Comparison of ENCODE assay signal across 8 mouse cellular contexts in genomic region chr13:34344376-34345127, GRCm38 (mm10). TPM values are rescaled to one million over a fixed set of nuclear protein-coding genes. Genes with fewer than 3 reads are reported as not detected.
DNase-seq lines count a peak whose midpoint lies in the region; ATAC-seq and TF ChIP-seq lines count a peak whose summit lies in the region.

No protein-coding gene starts in this region.

- TF ChIP-seq CTCF in hindbrain, postnatal 0 days (IDR thresholded peaks at IDR 0.05; ENCODE audit: low read depth) = no peak
- no peak for TF ChIP-seq CTCF in liver, adult 2 months (IDR thresholded peaks at IDR 0.05; ENCODE audit: low read depth, low read length)

- H3K4me2 ChIP-seq in forebrain, embryonic 13.5 days = peak overlapping the region; percentile 93
- H3K4me2 ChIP-seq in hindbrain, postnatal 0 days (ENCODE audit: low read depth, low read length) = peak overlapping the region; percentile 72
- peak overlapping the region; percentile 96 for H3K4me2 ChIP-seq in neural tube, embryonic 12.5 days (replicated peaks)

- H3K27ac ChIP-seq in forebrain, embryonic 13.5 days = peak overlapping the region; percentile 83
- peak overlapping the region; percentile 70 for H3K27ac ChIP-seq in hindbrain, postnatal 0 days
- peak overlapping the region; percentile 97 for H3K27ac ChIP-seq in liver, adult 2 months (replicated peaks; ENCODE audit: insufficient read depth, low read depth, low read length)
- H3K27ac ChIP-seq in neural tube, embryonic 12.5 days = peak overlapping the region; percentile 57

- H3K9me3 ChIP-seq in erythroblast, embryonic 14.5 days (ENCODE audit: control insufficient read depth, low read length) = no peaks in the 10 kb centered on the region
- H3K9me3 ChIP-seq in forebrain, embryonic 13.5 days (replicated peaks) = no peaks in the 10 kb centered on the region
- H3K9me3 ChIP-seq in hindbrain, postnatal 0 days (ENCODE audit: low read length) = no peaks in the 10 kb centered on the region
- no peaks in the 10 kb centered on the region for H3K9me3 ChIP-seq in neural tube, embryonic 12.5 days

- no peaks in the 10 kb centered on the region for H3K27me3 ChIP-seq in erythroblast, embryonic 14.5 days (ENCODE audit: control insufficient read depth)
- H3K27me3 ChIP-seq in forebrain, embryonic 13.5 days = no peaks in the 10 kb centered on the region
- no peaks in the 10 kb centered on the region for H3K27me3 ChIP-seq in hindbrain, postnatal 0 days (ENCODE audit: insufficient read depth, low read length)
- H3K27me3 ChIP-seq in liver, adult 2 months (ENCODE audit: control insufficient read depth, insufficient read depth, low read length) = no peaks in the 10 kb centered on the region
- no peaks in the 10 kb centered on the region for H3K27me3 ChIP-seq in neural tube, embryonic 12.5 days (replicated peaks)

- under 1% methylated on average over 71 of the region's 101 CpGs for WGBS in forebrain, embryonic 13.5 days
- WGBS in hindbrain, postnatal 0 days = under 1% methylated on average over 85 of the region's 101 CpGs
- WGBS in liver, adult 2 months = under 1% methylated on average over 85 of the region's 101 CpGs
- WGBS in neural tube, embryonic 12.5 days = under 1% methylated on average over 96 of the region's 101 CpGs

- no peak for TF ChIP-seq POLR2A in liver, adult 2 months (IDR thresholded peaks at IDR 0.05; ENCODE audit: extremely low read depth, insufficient read depth, low read length)

- H3K36me3 ChIP-seq in erythroblast, embryonic 14.5 days (ENCODE audit: control insufficient read depth) = peaks cover 47% of the 10 kb centered on the region
- no peaks in the 10 kb centered on the region; the same call in 1 of the 2 replicates for H3K36me3 ChIP-seq in forebrain, embryonic 13.5 days (ENCODE audit: poor library complexity, severe bottlenecking)
- no peaks in the 10 kb centered on the region for H3K36me3 ChIP-seq in hindbrain, postnatal 0 days (ENCODE audit: insufficient read depth, low read length)
- H3K36me3 ChIP-seq in liver, adult 2 months (ENCODE audit: control insufficient read depth, insufficient read depth, low read length) = no peaks in the 10 kb centered on the region
- H3K36me3 ChIP-seq in neural tube, embryonic 12.5 days = no peaks in the 10 kb centered on the region

- peaks cover 26% of the 10 kb centered on the region for H3K79me2 ChIP-seq in liver, adult 2 months (ENCODE audit: control insufficient read depth, insufficient read depth, low read length)

- peak; percentile 53 for DNase-seq in adrenal gland, postnatal 14 days
- DNase-seq in hindbrain, postnatal 0 days (ENCODE audit: low spot score) = peak; percentile 63
- DNase-seq in liver, adult 2 months (ENCODE audit: extremely low read depth, low read depth, low spot score) = no peak
- peak; percentile 3 to 9 for DNase-seq in thymus, adult 18-20 months

- peaks cover 70% of the 10 kb centered on the region for H3K4me1 ChIP-seq in erythroblast, embryonic 14.5 days (ENCODE audit: control insufficient read depth)
- H3K4me1 ChIP-seq in forebrain, embryonic 13.5 days = peaks cover 51% of the 10 kb centered on the region
- peaks cover 23% of the 10 kb centered on the region for H3K4me1 ChIP-seq in hindbrain, postnatal 0 days (ENCODE audit: insufficient read depth, low read length)
- H3K4me1 ChIP-seq in liver, adult 2 months (ENCODE audit: control insufficient read depth, insufficient read depth, low read length) = peaks cover 4% of the 10 kb centered on the region
- H3K4me1 ChIP-seq in neural tube, embryonic 12.5 days = peaks cover 32% of the 10 kb centered on the region

- ATAC-seq in erythroblast, adult 5-6 weeks (replicated peaks; ENCODE audit: low FRiP score, poor library complexity, severe bottlenecking) = no peak; the same call in 1 of the 2 replicates
- ATAC-seq in forebrain, embryonic 13.5 days = peak; percentile 75
- ATAC-seq in hindbrain, postnatal 0 days = peak; percentile 53
- peak; percentile 75 for ATAC-seq in neural tube, embryonic 12.5 days (ENCODE audit: low FRiP score, low read depth)

- H3K4me3 ChIP-seq in erythroblast, embryonic 14.5 days (replicated peaks) = peak overlapping the region; percentile 68
- peak overlapping the region; percentile 90 for H3K4me3 ChIP-seq in forebrain, embryonic 13.5 days
- H3K4me3 ChIP-seq in hindbrain, postnatal 0 days (ENCODE audit: low read length) = peak overlapping the region; percentile 60
- H3K4me3 ChIP-seq in liver, adult 2 months (ENCODE audit: insufficient read depth, low read depth, low read length) = peak overlapping the region; percentile 84
- peak overlapping the region; percentile 97 for H3K4me3 ChIP-seq in neural tube, embryonic 12.5 days

- peak overlapping the region; percentile 97 for H3K9ac ChIP-seq in forebrain, embryonic 13.5 days
- H3K9ac ChIP-seq in hindbrain, postnatal 0 days (replicated peaks; ENCODE audit: low read length) = peak overlapping the region; percentile 92
- H3K9ac ChIP-seq in liver, adult 2 months (ENCODE audit: low read depth, low read length) = peak overlapping the region; percentile 89
- peak overlapping the region; percentile 97 for H3K9ac ChIP-seq in neural tube, embryonic 12.5 days

RNA-seq across cellular contexts. Expression of gene Slc22a23, which starts 0.4 kb away (rescaled TPM):
- 9.2 and 14.3 TPM in 2 replicates for polyA plus RNA-seq in erythroblast, embryonic 14.5 days (2012)
- 96.1 and 126 TPM in 2 replicates for total RNA-seq in erythroblast, adult 5-6 weeks (2015; ENCODE audit: low replicate concordance)
- 118 and 177 TPM in 2 replicates for total RNA-seq in erythroblast, adult 5-6 weeks (2017; ENCODE audit: low replicate concordance)
- 7.8 and 11.3 TPM in 2 replicates for total RNA-seq in adrenal gland, postnatal 14 days (2021)
- 10.2 and 11.7 TPM in 2 replicates for polyA plus RNA-seq in forebrain, embryonic 13.5 days (2015; fragmentation: Nextera tagmentation; extraction: Ambion mirVana)
- total RNA-seq in hindbrain, postnatal 0 days (2014; rRNA removed) = 118 and 136 TPM in 2 replicates
- 12.4 and 12.9 TPM in 2 replicates for polyA plus RNA-seq in hindbrain, postnatal 0 days (2015; fragmentation: Nextera tagmentation; extraction: Ambion mirVana)
- 31.6 and 43.8 TPM in 2 replicates for total RNA-seq in liver, adult 2 months (2014; rRNA removed)
- 50.6 and 53.2 TPM in 2 replicates for polyA plus RNA-seq in liver, adult 2 months (2012; rRNA removed)
- polyA plus RNA-seq in neural tube, embryonic 12.5 days (2016; fragmentation: Nextera tagmentation; extraction: Ambion mirVana) = 13.1 and 16.7 TPM in 2 replicates
